Mouse (Mus musculus) left cerebral cortex, postnatal 14 days (tissue): ENCODE data around the gene Anks1. TPM values are rescaled to one million over a fixed set of nuclear protein-coding genes. Genes with fewer than 3 reads are reported as not detected.
"Not testable (repeated sequence)": the region's sequence is repeated elsewhere in the genome, so short reads cannot be mapped to it uniquely, and the experiment has no call there.

Experiments
- DNase-seq, 2 experiments: peaks; one replicate each; pipeline ENCODE4 v3.0.0; 2021 to 2022; ENCODE audit warnings: low spot score in 2 of 2, mixed read lengths in 1 of 2
- intact Hi-C: fragments of 180-260 bp; cut with DNase I; formaldehyde crosslinking; loops from one replicate; pipeline ENCODE4 v1.15.1; 2025
- total RNA-seq, 2 experiments: library from RNA; stranded (reverse); gene quantifications; 2 replicates each; pipeline ENCODE4 v1.2.3; 2021

Anks1 gene
- total RNA-seq, 2 experiments from 2014 or later = 33.4 to 40.6 TPM

GRCm38 (mm10) chr17:27982712-27983266 lies 73.7 kb downstream of the Anks1 start:
- DNase-seq = no peak
- intact Hi-C loops = loop anchor here (5.0 to 10.0 kb wide), 2 partner anchors 75 to 182 kb away; partner anchors contain the start of genes Anks1 and Taf11

GRCm38 (mm10) chr17:27984421-27984820 lies 75.3 kb downstream of the Anks1 start:
- intact Hi-C loops = loop anchor here (5.0 to 10.0 kb wide), 2 partner anchors 77 to 180 kb away; partner anchors contain the start of genes Anks1 and Taf11
- no peak for DNase-seq

GRCm38 (mm10) chr17:27986106-27986505 lies 77.0 kb downstream of the Anks1 start:
- intact Hi-C loops = loop anchor here (10.0 kb wide), 1 partner anchor 179 kb away; no protein-coding TSS in a partner anchor
- DNase-seq = no peak

- intact Hi-C loops = loop anchor here (5.0 to 10.0 kb wide), 3 partner anchors 52 to 175 kb away; no protein-coding TSS in a partner anchor
- DNase-seq = peak; percentile 80 to 86
These were observed 80.9 kb downstream of the Anks1 start for GRCm38 (mm10) chr17:27989807-27990542.

- intact Hi-C loops = loop anchor here (5.0 kb wide), 2 partner anchors 48 to 83 kb away; no protein-coding TSS in a partner anchor
- no peak for DNase-seq
These were observed 85.2 kb downstream of the Anks1 start for GRCm38 (mm10) chr17:27994001-27994944.

GRCm38 (mm10) chr17:27996320-27996719 lies 87.2 kb downstream of the Anks1 start:
- intact Hi-C loops = no loop called here
- DNase-seq = no peak

- peak; percentile 53 to 75 for DNase-seq
- intact Hi-C loops = no loop called here
These were observed 88.1 kb downstream of the Anks1 start for GRCm38 (mm10) chr17:27997212-27997611.

- DNase-seq, intact Hi-C loops: not testable (repeated sequence)
These were observed 90.7 kb downstream of the Anks1 start for GRCm38 (mm10) chr17:27999683-28000273.

GRCm38 (mm10) chr17:28000389-28000788 lies 91.3 kb downstream of the Anks1 start:
- no peak for DNase-seq
- intact Hi-C loops = no loop called here

- DNase-seq = no peak
- intact Hi-C loops = no loop called here
These were observed 91.7 kb downstream of the Anks1 start for GRCm38 (mm10) chr17:28000851-28001250.

GRCm38 (mm10) chr17:28005393-28005792 lies 96.3 kb downstream of the Anks1 start:
- intact Hi-C loops = loop anchor here (5.0 kb wide), 1 partner anchor 37 kb away; no protein-coding TSS in a partner anchor
- peak in 1 of 2 experiments; percentile 67 for DNase-seq

GRCm38 (mm10) chr17:28006208-28006607 lies 97.1 kb downstream of the Anks1 start:
- DNase-seq = no peak
- intact Hi-C loops = loop anchor here (5.0 kb wide), 1 partner anchor 36 kb away; no protein-coding TSS in a partner anchor

GRCm38 (mm10) chr17:28006611-28007010 lies 97.5 kb downstream of the Anks1 start:
- no peak for DNase-seq
- intact Hi-C loops = loop anchor here (5.0 kb wide), 1 partner anchor 36 kb away; no protein-coding TSS in a partner anchor

GRCm38 (mm10) chr17:28007179-28007811 lies 98.2 kb downstream of the Anks1 start:
- DNase-seq = no peak
- intact Hi-C loops = loop anchor here (5.0 kb wide), 1 partner anchor 35 kb away; no protein-coding TSS in a partner anchor

- DNase-seq = no peak
- intact Hi-C loops = loop anchor here (5.0 kb wide), 1 partner anchor 34 kb away; no protein-coding TSS in a partner anchor
These were observed 98.9 kb downstream of the Anks1 start for GRCm38 (mm10) chr17:28007857-28008564.

GRCm38 (mm10) chr17:28008565-28008981 lies 99.5 kb downstream of the Anks1 start:
- peak in 1 of 2 experiments; percentile 61 for DNase-seq
- intact Hi-C loops = loop anchor here (5.0 kb wide), 1 partner anchor 34 kb away; no protein-coding TSS in a partner anchor

- intact Hi-C loops = loop anchor here (5.0 kb wide), 1 partner anchor 33 kb away; no protein-coding TSS in a partner anchor
These were observed 100.1 kb downstream of the Anks1 start for GRCm38 (mm10) chr17:28009066-28009715.

More at GRCm38 (mm10) chr17:28009066-28009715, 100.1 kb downstream of the Anks1 start:
- DNase-seq = no peak
